Mouse (Mus musculus) adrenal gland, postnatal 25 days (tissue): ENCODE measurements around the gene Ralgps1. TPM values are rescaled to one million over a fixed set of nuclear protein-coding genes. Genes with fewer than 3 reads are reported as not detected.

Experiments used
- DNase-seq: peaks from one replicate; pipeline ENCODE4 v3.0.0; 2021; ENCODE audit warnings: mixed read lengths
- total RNA-seq: library from RNA; stranded (reverse); gene quantifications from 2 replicates; pipeline ENCODE4 v1.2.3, GENCODE M21; 2021

Gene Ralgps1
- total RNA-seq, 1 experiment from 2014 or later, result 5.7 TPM

DNA sequence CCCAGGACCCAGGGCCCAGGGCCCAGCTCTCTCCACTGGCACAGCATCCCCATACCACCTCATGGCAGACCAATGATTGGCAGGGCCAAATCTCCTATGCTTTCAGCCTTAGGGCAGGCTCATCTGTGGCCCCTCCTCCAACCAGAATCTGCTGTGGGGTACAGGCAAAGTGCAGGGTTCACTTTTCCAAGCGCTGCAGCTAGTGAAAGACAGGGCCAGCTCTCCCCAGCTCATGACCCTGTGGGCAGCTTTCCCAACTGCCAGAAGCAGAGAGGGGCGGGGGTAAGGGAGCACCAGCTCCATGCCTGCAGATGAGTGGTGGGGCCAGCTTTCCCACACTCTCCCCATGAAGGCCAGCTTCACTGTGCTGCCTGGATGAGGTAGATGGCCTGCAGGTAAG, 160.4 kb downstream of the Ralgps1 start:
- no peak for DNase-seq

DNA sequence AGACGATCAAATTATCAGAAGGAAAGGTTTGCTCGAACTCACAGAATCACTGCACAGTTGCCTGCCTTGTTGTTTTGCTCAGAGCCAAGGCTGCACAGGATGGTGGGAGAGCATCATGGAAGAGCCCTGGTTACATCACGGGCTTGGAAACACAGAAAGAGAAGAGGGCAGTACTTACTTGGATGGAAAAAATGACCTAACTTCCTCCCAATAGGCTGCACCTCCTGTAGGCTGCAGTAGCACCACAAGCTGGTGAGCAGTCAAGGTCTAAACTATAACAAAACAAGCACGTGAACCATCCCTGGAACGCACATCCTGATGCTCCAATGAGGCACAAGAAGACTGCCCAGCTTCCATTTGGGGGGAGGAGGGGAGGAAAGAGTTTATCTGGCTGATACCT, 163.2 kb downstream of the Ralgps1 start:
- DNase-seq, result no peak

DNA sequence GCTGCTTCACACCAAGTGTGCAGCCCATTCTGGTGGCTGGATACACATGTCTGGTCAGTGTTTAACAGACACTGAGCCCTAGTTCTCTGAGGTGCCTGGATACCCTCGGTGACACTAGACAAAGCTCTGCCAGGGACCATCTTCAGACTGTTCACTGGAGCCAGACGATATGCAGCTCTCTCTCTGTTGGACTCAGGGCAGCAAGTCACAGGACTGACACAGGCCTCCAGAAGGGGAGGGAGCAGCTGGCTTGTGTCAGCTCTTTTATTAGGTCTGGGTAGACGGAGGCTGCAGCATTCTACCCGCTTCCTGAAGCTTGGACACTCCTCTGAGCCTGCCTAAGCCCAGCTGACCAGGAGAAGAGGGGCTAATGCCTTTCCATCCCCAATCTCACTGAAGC, 164.2 kb downstream of the Ralgps1 start:
- DNase-seq, result no peak

DNA sequence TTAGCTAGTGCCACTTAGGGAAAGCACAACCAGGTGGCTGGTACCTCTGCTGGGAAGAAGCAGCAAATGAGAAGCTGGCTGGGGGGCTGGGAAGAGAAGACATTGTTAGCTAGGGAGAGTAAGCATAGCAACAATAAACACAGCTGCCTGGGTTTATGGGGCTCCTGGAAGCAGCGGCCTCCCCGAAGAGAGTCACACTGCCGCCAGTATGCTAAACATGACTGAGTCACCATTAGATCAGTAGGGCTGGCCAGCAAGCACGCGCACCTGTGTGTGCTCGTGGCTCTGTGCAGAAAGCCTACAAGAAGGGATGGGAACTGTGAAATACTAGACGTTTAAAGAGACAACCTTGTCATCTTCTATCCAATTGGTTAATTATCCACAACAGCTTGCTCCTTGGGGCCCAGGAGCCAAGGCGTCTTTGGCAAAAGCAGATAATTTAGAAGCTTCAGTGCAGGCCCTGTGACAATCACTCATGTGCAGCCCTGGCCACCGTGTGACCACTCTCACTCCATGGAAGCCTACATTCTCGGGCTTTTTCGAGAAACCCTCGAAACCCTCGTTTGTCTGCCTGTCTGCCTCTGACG, 165.3 kb downstream of the Ralgps1 start:
- no peak for DNase-seq

DNA sequence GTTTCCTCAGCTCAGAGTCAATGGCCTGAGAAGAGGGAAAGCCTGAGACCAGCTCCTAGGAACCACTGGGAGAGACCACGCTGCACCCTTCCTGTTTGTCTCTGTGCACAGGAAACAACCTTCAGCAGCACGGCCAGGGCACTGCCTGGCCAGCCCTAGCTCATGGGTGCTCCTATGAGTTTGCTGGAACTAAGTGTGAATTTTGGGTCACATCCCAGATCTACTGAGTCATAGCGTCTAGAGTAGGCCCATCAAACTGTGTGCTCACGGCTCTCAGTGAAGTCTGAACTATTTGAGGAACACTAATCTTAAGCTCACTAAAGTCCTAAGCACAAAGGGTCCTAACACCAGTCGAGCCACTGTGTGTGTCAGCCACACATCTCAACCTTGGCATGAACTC, 166.3 kb downstream of the Ralgps1 start:
- peak; percentile 37 for DNase-seq

DNA sequence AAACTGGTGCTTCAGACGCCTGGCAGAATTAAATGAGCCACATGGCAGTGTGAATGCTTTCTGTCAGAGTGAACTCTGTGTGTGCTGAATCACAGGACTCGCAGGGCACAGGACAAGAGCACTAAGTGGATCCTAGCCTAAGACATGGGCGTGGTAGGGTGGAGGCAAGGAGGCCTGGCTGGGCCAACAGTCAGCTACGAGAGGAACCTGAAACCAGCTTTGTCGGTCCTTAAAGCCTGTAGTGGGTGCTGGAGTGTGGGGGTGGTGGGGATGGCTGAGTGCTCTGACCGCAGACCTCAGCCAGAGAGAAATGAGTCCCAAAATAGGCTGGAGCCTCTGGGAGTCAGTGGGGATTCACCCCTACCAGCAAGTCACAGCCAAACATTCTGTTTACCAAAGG, 168.0 kb downstream of the Ralgps1 start:
- no peak for DNase-seq

DNA sequence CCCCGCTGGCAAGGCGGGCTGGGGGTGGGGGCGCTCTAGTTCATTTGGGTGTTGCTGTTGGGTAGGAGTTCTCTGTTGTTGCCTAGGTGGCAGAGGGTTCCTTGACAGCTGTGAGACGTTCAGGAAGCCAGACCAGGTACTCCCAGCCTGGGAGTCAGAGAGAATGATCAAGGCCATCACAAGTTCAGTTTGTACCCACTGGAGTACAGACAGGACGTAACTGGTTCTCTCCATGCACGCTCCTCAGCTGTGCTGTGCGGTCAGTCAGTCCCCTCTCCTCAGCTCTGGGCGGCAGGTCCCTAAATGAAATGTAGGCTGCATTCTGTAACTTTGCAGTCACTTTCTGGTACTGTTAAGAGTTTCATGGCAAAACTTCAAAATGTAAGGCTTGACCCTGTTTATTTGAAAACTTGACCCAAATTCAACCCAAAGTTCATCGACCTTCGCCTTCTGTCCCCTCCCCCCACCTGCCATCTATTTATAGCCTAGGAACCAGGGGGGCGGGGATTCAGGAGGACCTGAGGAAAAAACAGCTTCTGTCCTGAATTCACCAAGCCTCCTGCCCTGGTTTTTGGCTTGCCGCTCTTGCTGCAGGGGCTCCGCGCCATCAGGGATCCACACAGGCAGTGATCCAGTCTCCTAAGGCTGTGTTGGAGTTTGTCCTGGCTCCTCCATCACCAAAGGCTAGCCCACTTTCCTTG, 170.8 kb downstream of the Ralgps1 start:
- no peak for DNase-seq

DNA sequence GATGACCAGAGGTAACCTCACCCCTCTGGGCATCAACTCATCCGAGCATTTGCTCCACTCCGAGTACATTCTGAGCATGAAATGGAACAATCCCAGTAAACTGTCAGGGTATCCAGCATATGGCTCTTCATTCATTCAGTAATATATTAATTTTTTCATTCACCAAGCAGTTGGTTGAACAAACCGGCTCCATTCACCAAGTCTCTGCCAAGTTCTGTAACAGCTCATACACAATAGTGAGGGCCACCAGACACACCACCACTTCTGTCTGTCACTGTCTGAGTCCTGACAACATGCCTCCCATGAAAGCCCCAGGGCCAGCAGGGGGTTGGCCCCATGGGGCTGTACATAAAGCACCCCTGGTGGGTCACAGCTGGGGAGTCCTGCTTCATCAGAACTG, 181.3 kb downstream of the Ralgps1 start:
- DNase-seq, result no peak

DNA sequence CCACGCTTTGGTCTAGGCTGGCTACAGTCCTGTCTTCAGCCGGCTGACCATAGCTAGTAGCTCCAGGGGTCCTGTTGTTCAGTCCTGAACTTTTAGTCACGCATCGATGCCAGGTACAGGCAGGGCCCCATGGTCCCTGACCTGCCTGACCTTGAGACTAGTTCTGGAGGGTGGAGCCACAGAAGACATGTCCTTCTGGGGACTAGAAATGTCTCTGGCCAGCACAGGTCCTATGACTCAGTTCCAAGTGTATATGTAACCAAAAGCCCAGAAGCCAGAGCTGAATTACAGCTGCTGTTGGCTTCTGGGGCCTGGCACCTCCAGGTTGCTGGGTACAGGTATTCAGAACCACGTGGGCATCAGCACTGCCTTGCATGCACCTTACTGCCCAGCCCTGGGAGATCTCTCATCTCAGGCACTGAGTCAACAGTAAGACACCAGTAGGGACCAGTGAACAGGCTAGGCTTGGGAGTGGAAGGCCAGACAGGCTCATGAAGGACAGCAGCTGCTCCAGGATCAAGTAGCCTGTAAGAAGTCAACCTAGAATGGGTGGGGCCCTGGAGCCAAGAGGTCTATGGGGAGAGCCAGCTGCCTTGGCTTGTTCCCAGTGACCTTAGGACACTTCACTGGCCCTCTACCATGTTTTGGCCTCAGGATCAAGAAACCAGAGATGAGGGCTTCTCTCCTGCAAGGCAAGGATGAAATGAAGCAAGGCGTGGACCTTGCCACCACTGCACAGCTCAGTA, 182.2 kb downstream of the Ralgps1 start:
- DNase-seq, result no peak

DNA sequence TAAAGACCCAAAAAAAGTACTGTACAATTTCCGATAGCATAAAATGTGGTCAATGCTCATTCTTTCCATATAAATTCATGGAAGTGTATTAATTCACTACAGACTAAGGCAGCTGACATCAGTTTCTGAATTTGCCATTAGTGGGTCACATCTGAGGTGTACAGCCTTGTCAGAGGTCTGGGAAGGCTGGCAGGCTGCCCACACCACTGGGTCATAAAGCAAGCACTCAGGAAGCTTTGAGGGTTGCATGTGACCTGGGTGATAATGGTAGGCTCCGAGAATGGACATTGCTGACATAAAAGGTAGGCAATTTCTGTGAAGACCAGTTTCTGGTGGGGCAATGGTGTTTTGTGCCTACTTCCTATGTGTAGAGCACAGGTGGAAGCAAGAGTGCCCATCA, 183.4 kb downstream of the Ralgps1 start:
- peak; percentile 45 for DNase-seq

DNA sequence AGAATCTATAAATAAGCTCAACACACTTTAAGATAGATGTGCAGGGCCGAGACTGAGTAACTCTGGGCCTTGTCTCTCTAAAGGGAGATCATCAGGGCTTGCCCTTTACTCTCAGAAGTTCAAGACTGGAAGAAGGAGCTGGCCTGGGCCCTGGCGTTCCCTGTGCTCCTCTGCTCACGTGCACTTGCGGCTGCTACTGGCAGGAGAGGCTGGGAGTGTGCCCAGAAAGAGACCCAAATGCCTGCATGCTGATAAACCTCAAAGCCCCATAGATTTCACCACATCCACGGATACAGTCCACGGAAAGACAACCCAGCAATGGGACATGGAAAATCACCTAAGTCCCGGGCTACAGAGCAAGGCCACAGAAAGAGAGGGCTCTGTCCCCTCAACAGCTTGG, 184.8 kb downstream of the Ralgps1 start:
- DNase-seq, result no peak

DNA sequence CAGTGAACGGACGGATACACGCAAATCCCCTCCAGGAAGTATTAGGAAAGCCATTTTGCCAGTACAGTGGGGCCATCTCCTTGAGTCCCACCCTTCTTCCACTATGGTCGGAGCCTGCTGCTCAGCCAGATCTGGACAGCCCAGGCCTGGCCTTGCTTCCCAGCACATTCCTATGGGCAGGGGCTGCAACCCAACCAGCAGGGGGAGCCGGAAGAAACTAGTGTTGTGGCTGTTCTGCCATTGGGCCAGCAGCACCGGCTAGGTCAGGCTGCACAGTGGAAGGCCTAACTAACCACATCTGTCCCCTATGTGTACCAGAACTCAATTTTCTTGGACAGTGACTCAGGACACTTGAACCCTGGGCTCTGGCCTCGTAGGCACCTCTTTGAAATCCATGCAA, 186.0 kb downstream of the Ralgps1 start:
- peak; percentile 72 for DNase-seq

DNA sequence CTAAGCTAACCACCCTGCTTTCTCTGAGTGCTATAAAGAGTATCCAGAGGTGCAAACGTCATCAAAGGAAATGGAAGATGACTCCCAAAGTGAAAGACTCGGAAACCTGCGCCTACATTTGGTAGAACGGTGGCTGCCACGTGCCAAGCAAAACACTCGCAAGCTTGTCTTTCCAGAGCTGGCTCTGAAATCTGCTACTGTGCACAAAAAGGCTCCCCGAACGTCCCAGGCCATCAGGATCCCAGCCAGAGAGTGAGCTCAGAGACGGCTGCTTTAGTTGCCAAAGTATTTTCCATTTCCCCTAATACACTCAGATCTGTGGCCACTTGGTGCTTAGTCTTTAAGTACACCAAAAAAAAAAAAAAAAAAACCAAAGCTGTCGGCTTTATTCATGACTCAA, 186.6 kb downstream of the Ralgps1 start:
- DNase-seq, result no peak

DNA sequence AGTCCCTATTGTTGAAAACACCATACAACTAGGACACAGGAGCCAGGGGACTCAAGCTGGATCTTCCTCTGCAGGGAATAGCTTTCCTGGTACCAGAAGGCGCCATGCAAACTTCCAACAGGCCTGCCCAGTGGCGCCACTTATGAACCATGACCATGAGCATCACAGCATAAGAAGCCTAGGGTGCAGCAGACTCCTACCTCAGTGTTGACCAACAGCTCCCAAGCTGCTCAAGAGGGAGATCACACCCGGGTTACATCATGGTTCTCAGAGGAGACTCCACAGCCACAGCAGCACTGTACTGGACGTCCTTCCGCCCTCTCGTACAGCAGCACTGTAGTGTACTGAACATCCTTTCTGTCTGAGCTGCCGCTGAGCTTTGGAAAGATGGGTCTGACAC, 188.0 kb downstream of the Ralgps1 start:
- no peak for DNase-seq

DNA sequence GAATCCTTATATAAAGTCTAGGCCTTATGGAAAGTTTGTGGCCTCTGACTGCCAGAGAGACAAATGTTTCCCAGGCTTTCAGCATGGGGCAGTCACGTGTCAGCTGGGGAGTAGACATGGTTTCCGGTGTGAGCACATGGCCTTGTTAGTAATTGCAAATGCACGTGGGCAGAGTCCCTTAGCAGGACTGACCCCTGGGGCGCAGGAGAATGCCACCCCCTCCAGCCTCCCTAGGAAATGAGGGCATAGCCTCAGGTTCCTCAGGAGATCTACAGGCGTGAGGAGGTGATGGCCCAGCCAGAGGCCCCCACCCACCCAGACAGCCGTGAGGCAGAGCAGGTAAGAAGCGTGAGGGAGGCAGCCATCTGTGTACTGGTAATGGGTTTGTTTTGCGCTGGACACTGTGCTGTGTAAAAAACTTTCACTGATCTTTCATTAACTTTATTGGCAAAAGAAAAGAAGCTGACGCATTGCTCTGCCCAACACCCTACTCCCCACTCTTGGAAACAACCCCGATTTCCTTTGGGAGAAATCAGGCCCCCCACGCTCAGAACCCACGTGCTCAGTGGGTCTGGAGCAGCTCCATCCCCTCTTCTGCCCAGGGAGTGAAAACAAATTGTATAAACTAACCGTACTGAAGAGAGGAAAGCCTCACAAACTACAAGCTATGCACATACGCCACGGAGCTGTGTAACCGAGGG, 191.2 kb downstream of the Ralgps1 start:
- DNase-seq, result no peak

DNA sequence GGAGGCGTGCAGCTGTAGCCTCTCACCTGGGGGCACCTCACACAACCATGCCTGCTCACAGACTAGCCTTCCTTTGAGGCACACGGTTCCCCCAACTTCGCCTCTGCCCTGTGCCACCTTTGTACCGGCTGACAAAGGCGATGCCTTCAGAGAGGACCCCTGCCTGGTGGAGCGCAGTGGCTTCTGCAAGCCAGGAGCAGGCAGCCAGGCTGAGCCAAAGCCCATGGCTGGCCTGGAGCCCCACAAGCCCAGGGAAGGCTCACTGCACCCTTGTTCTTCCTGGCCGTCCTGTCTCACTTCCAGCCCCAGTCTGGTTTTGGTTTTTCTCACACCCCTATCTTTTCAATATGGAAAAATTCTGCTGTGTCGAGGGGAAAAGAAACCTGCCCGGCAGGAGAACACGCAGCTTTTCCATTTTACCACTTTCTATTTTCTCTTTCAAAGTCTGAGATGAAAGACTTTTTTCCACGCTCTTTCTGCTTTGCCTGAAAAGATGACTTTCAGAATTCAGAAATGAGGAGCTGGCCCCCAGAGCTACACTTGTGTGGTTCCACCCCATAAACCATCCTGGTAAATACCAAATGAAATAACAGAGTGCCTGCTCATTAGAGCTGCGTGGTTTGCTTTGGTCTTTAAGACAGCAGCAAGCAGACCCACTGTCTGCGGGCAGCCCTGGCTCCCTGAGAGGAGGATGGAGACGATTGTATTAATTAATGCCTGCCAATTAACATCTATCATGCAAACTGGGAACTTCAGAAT, 191.9 kb downstream of the Ralgps1 start:
- no peak for DNase-seq

DNA sequence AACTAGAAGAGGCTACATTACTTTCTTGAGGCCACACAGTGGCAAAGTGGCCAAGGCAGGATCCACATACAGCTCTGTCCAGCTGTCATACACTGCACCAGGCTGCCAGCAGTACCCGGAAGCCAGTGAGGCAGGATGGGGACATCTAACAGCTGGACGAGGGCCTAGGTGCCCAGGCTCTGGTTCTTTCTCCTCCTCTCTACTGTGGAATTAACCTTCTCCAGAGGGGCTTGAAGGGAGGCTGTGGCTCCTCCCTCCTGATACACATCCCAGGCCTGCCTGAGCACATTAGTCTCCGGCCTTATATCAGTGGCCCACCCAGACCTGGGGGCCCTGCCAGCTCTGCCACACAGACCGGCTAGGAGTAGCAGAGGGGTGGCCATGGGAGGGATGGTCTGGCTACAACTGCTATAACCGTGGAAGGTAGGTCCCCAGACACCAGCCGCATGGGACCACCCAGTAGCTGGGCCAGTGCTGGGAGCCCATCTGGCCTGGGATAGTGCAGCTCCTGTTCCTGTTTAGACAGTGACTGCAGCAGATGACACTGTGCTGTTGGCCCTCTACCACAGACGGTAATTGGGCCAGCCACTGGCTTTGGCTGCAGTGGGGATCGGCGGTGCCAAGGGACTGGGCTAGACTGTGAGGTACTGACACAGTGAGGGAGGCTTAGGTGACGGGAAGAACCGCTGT, 192.9 kb downstream of the Ralgps1 start:
- DNase-seq, result no peak

DNA sequence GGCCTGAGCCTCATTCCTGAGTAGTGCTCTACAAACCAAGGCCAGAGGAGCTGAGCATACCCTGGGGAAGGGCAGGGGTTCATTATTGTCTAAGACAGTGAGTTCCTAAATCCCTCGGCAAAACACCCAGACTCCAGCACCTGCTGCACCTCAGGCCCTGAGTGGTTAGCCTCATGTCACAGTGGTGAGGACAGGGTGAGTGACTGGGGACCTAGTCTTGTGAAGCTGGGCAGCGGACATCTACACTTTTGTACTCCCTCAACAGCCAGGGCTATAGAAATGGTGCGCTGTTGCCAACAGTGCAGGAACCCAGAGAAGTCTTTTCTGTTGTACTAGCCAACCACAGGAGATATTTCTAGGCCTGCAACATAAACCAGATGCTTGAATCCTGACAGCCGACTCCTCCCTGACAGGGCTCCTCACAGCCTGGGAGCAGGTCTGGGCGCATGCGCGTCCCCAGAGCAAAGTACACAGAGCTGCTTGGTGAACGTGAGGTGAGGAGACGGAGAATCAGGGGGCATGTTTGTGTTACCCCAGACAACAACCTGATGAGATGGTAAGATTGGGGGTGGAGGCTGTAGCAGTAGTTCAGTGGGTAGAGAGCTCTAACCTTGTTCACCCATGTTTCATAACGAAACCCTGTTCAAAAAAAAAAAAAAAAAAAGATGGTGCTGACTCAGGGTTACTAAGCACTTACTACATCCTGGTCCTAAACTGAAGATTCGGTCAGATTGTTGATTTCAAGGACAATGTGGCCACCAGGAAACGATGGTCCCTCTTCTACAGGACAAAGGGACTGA, 193.6 kb downstream of the Ralgps1 start:
- DNase-seq, result no peak

DNA sequence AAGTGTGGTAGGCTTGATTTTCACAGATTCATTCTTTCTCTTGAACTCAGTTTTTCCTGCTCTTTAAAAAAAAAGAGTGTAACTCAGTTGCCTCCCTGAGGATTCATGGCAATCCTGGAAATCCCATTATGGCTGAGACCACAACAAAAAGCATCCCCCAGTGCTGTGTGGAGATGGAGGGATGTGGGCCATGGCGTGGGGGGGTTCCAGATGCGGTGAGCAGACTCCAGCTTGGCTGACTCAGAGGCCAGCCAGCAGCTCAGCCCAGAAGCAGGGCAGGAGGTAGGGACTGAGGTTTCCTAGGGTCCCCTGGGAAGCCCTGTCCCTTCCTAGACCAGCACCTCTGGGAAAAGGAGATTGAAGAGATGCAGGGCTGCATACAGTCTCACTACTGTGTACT, 194.4 kb downstream of the Ralgps1 start:
- DNase-seq, result no peak

DNA sequence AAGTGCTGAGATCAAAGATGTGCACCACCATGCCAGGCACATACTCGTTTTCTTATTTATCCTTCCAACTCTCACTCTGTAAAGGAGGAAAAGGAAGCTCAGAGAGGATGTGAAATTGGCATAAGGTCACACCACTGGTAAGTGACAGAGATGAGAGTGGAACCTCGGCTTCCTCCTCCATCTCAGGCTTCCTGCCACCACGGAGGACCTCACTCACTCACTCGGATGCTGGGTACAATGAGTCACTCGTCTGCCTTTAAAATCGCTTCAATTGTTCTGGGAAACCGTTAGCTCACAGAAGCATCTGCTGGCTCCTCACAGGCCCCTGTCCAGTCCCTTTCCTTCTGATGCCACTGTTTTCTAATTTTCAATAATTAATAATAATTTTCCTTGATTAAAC, 194.8 kb downstream of the Ralgps1 start:
- DNase-seq, result no peak

DNA sequence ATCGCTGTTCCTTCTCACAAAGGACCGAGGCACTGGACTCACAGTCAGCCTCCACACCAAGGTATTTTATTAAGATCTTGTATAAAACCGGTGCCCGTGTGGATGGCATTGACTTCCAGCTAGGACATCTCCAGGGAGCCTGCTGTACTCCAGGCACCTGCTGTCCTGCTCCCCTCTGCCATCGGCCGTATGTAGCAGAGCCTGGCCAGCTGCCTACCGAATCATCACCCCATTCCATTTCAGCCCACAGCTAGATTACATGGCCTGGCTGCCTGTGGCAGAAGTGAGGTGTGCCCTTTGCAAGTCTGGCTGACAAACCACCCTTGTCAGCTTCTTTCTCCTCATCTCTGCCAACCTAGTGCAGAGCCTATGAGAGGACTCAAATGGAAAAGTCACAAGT, 197.6 kb downstream of the Ralgps1 start:
- DNase-seq, result no peak
